Mouse (Mus musculus): ENCODE results near the gene Ino80b.

Ino80b gene

DNA sequence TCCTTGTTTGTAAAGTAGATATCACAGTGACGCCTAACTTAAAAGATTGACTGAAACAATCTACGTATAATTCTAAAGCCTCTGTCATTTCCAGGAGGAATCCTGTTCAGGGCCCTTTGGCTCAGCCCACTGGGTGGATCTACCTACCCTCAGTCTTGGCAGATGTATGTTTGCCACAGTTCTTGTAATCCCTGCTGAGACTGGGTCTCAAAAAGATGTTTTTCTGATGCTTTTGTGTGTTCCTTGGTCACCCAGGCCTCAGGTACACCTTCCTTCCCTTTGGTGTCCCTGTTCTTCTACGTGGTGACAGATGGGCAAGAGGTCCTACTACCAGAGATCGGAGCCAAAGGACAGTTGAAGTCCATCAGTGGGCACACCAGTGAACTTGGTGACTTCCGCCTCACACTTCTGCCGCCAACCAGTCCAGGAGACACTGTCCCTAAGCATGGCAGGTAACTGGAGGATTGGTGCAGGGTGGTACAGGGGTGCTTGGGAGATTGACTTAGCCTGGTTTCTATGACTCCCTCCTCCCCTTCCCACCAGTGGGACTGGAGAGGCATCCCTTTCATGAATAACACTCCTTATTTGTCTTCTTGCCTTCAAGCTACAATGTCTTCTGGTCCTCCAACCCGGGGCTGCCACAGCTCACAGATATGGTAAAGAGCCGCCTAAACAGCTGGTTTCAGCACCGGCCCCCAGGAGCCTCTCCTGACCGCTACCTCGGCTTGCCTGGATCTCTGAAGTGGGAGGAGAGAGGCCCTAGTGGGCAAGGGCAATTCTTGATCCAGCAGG is 8.7 kb downstream of the Ino80b start:
- no peak for DNase-seq

- no peak for DNase-seq
Observed at GRCm38 (mm10) chr6:83115682-83116372, 9.4 kb downstream of the Ino80b start.

DNA sequence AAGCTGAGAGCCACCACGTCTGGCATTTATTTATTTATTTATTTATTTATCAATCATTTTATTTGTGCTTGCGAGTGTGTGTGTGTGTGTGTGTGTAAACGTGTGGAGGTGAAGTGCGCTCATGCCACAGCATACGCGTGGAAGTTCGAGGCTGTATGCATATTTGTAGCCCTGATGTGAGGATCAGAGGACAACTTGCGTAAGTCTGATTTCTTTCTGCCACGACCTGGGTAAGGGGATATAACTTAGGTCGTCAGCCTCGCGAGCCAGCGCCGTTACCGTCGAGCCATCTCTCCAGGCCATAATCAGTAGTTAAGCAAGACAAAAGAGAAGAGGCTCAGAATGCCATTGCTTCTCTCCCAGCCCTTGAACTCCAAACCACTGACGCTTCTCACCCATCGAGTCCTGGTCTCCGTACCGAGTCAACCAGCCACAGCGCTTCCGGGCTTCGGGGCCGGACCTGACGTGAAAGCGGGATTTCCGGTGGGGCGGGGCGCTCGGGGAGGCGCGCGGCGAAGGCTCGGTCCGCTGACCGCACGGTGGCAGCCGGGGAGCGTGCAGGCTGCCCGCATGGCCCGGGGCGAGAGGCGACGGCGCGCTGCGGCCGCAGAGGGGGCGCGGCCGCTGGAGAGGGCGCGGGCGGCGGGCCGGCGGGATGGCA is 10.1 kb downstream of the Ino80b start, which contains the start of gene Mogs:
Mogs (plus strand) TSS at position 486 of the 661 bp plus-strand sequence.
- peak; percentile 96 to 97 for DNase-seq

DNA sequence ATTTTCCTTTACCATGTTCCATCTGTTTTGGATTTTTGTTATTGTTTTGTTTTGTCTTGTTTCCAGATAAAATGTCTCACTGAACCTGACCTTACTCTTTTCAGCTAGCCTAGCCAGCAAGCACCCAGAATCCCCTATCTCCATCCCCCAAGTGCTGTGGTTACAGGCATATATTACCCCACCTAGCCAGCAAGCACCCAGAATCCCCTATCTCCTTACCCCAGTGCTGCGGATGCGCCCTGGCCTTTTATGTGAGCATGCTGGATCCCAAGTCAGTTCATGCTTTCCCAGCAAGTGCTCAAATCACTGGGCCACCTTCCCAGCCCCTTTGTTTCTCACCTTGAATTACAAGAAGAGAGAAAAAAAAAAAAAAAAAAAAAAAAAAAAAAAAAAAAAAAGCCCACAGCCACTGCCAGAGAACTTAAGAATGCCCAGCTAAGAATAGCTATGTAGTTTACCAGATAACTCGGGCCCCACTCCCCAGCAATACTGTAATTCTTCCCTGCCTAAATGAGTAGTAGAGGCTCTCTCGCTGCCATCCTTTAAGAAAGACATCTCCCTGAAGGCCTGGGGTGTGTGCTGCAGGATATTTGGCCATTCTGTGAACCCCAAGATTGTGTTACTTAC is 13.6 kb downstream of the Ino80b start:
- no peak for DNase-seq

DNA sequence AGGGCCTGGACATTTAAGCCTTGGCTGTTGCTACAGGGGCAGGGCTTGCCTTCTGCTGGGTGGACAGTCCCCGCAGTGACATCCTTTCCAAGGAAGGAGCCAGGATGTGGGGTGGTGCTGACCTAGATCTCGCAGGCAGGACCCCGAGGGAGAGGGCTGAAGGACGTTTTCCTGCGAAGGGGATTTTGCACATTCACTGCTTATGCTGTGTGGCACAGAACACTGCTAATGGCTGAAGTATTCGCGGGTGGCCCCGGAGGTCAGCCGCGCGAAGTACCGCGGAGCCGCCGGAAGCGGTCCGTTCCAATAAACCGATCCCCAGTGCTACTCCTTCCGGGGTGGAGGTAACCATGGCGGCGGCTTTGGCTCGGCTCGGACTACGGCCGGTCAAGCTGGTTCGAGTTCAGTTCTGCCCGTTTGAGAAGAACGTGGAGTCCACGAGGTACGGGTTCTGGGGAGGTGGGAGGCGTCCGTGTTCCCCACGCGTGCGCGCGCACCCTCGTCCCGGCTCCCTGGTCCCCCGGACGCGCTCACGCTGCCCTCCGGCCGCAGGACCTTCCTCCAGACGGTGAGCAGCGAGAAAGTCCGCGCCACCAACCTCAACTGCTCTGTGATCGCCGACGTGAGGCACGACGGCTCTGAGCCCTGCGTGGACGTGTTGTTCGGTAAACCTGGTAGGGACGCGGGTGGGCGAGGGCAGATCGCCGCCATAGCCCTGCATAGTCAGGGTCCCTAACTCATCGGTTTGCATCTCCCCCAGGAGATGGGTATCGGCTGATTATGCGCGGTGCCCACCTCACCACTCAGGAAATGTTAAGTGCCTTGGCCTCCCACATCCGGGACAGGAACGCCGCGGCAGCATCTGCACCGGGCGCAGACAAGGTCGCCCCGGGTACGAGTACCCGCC is 16.2 kb downstream of the Ino80b start, which contains the start of gene Mrpl53:
Mrpl53 (plus strand) TSS at position 279 of the 907 bp plus-strand sequence.
- peak; percentile 88 to 91 for DNase-seq

- peak; percentile 91 to 94 for DNase-seq
Observed at GRCm38 (mm10) chr6:83107566-83108400, 17.4 kb downstream of the Ino80b start.

DNA sequence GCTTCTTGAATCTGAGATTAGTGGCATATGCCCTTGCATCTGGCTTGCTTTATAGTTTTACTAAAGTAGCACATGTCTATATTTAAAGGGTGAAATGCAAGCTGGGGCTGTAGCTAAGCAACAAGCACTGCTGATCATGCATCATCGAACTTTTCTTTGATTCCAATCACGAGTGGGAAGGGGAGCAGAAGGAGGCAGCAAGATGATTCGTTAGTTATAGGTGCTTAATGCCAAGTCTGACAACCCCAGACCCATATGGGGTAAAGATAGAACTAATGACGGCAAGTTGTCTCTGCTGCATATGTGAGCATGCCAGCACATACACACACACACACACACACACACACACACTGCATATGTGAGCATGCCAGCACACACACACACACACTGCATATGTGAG is 21.1 kb downstream of the Ino80b start:
- no peak for DNase-seq

- no peak for DNase-seq
Observed at GRCm38 (mm10) chr6:83103130-83103650, 22.0 kb downstream of the Ino80b start.

DNA sequence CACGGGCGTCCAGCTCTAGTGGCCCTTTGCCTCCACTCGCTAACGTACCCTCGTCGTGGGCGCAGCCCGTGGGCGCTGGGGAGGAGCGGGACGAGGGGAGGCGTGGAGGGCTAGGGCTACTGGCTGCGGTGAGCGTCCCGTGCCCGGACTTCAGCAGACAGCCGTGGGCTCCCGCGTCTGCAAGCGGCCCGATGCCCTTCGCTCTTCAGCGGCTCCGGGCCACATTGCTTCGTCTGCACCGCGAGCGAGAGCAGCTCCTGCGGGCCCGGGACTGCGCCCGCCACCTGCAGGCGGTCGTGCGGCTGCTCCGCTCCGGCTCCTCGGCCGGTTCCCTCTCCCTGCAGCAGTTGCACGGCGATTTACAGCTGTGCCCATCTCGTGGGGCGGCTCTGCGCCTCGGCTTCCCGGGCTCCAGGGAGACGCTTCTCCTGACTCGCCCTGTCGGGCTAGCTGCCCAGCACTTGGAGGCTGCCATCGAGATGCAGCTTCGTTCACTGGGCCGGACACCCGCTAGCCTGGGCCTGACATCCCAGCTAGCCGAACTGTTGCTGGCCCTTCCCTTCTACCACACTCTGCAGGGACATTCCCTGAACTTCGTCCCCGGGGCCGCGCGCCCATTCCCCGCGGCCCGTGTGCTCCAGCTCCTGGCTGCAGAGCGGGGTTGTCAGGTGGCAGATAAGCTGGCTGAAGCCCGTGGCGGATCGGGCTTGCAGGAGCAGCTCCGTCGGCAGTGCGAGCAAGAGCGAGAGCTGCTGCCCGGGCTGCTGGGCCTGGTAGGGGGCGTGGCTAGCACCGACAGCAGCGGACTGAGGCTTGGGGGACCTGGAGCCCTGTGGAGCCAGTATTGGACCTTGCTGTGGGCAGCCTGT is 23.3 kb downstream of the Ino80b start:
- peak; percentile 79 to 87 for DNase-seq

GRCm38 (mm10) chr6:83101316-83101687 is 23.9 kb downstream of the Ino80b start, which contains the start of the genes Ccdc142 and Gm42688:
Gene Ccdc142, plus strand, starts transcription at chr6:83101601.
Gene Gm42688, plus strand, starts transcription at chr6:83101617.
- peak; percentile 90 to 95 for DNase-seq

- peak in 1 of 2 experiments; percentile 37 for DNase-seq
Observed at GRCm38 (mm10) chr6:83098411-83098810, 26.8 kb downstream of the Ino80b start.

- no peak for DNase-seq
Observed at GRCm38 (mm10) chr6:83095968-83096367, 29.3 kb downstream of the Ino80b start.

- DNase-seq, result peak; percentile 71 to 75
Observed at GRCm38 (mm10) chr6:83092416-83093127, 32.7 kb downstream of the Ino80b start.

- no peak for DNase-seq
Observed at GRCm38 (mm10) chr6:83087926-83088260, 37.3 kb downstream of the Ino80b start.

DNA sequence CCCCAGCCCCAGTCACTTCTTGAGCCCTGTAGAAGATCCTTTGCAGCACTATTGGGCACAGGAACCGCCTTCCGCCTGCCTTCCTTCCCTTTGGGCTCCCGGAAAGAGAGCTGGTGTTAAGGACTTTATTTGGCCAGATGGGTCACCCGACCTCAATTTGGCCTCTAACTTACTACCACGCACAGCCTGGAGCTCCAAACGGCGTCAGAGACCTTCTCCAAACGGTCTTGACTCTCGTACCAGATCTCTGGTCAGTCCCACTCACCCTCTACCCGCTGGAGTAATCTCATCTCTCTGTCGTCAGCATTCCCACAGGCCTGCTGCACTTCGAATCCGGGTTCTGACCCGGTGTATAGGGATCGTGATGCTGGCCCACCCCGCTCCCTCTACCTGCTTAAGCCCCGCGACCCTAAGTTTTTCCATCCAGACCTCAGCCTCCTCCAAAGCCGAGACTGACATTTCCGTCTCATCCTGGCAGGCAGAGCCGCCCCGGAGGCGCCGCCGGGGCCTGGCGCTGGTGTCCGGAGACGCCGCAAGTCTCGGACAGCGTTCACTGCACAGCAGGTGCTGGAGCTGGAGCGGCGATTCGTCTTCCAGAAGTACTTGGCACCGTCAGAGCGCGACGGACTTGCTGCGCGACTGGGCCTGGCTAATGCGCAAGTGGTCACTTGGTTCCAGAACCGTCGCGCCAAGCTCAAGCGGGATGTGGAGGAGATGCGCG is 37.9 kb downstream of the Ino80b start:
- peak; percentile 44 to 64 for DNase-seq

- DNase-seq, result peak; percentile 34 to 49
Observed at GRCm38 (mm10) chr6:83086121-83087035, 38.9 kb downstream of the Ino80b start, which contains the start of gene Lbx2. Gene Lbx2, plus strand, starts transcription at chr6:83086367.

DNA sequence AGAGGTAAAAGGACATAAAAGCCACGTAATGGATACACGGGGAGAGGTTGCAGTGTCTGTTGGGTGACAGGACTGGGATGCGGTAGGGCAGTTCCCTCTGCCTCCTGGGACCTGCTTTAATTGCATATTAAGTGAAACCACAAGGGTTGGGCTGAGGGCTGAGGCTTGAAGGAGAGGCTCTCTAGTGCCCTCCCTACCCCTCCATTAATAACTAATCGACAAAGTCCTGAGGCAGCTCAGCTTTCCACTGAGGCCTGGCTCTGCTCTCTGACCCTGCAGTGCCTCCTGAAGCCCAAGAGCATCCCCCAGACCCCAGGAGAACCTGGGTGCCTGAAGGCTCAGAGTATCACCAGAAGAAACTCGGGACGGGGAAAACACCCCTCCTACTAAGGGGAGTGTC is 40.8 kb downstream of the Ino80b start:
- peak; percentile 18 to 26 for DNase-seq
